Mouse (Mus musculus): ENCODE measurements at regions not wholly inside any gene's neighbourhood (a gene's known extent, or its start where the extent isn't known, plus 50 kb on each side); places are given as distances from the start of the nearest gene placed in this dataset.

- DNase-seq (ENCODE audit: low read depth, low spot score) = no peak
- 10% methylated on average over 4 of the region's 5 CpGs for WGBS
Observed at GRCm38 (mm10) chr8:92216176-92216575, 141.2 kb upstream of the Irx5 start.

- WGBS = 85% methylated on average over 14 of the region's 14 CpGs
- no peak for DNase-seq (ENCODE audit: low read depth, low spot score)
Observed at GRCm38 (mm10) chr8:92212786-92213535, 144.5 kb upstream of the Irx5 start.

GRCm38 (mm10) chr8:92209081-92209480 is 148.3 kb upstream of the Irx5 start:
- no peak for DNase-seq (ENCODE audit: low read depth, low spot score)
- 40% methylated on average over 5 of the region's 5 CpGs for WGBS

- DNase-seq (ENCODE audit: low read depth, low spot score) = no peak
- 95% methylated on average over 8 of the region's 8 CpGs for WGBS
Observed at GRCm38 (mm10) chr8:92195635-92196034, 161.8 kb upstream of the Irx5 start.

GRCm38 (mm10) chr8:92194065-92194464 is 163.4 kb upstream of the Irx5 start:
- no peak for DNase-seq (ENCODE audit: low read depth, low spot score)
- WGBS = 70% methylated on average over 14 of the region's 14 CpGs

GRCm38 (mm10) chr8:92190261-92191025 is 167.0 kb upstream of the Irx5 start:
- no peak for DNase-seq (ENCODE audit: low read depth, low spot score)
- WGBS = 87% methylated on average over 16 of the region's 16 CpGs

GRCm38 (mm10) chr8:92183331-92183730 is 174.1 kb upstream of the Irx5 start:
- no peak for DNase-seq (ENCODE audit: low read depth, low spot score)
- WGBS = 11% methylated on average over 1 of the region's 1 CpGs

GRCm38 (mm10) chr8:92180651-92181050 is 176.8 kb upstream of the Irx5 start:
- DNase-seq (ENCODE audit: low read depth, low spot score) = no peak
- 77% methylated on average over 4 of the region's 4 CpGs for WGBS

- WGBS = 64% methylated on average over 2 of the region's 2 CpGs
- DNase-seq (ENCODE audit: low read depth, low spot score) = no peak
Observed at GRCm38 (mm10) chr8:92179327-92179726, 178.1 kb upstream of the Irx5 start.

GRCm38 (mm10) chr8:92176101-92176500 is 181.3 kb upstream of the Irx5 start:
- WGBS = 69% methylated on average over 5 of the region's 5 CpGs
- no peak for DNase-seq (ENCODE audit: low read depth, low spot score)

- DNase-seq (ENCODE audit: low read depth, low spot score) = no peak
- WGBS = 62% methylated on average over 2 of the region's 2 CpGs
Observed at GRCm38 (mm10) chr8:92174106-92174505, 183.3 kb upstream of the Irx5 start.

- 39% methylated on average over 2 of the region's 2 CpGs for WGBS
Observed at GRCm38 (mm10) chr8:92171578-92171977, 185.8 kb upstream of the Irx5 start.

GRCm38 (mm10) chr8:92167340-92167783 is 190.1 kb upstream of the Irx5 start:
- WGBS = 12% methylated on average over 4 of the region's 4 CpGs
- no peak for DNase-seq (ENCODE audit: low read depth, low spot score)

More at GRCm38 (mm10) chr8:92171578-92171977, 185.8 kb upstream of the Irx5 start:
- DNase-seq (ENCODE audit: low read depth, low spot score) = no peak

GRCm38 (mm10) chr8:92165306-92165705 is 192.1 kb upstream of the Irx5 start:
- DNase-seq (ENCODE audit: low read depth, low spot score) = no peak
- 61% methylated on average over 6 of the region's 6 CpGs for WGBS

- no peak for DNase-seq (ENCODE audit: low read depth, low spot score)
- 93% methylated on average over 4 of the region's 4 CpGs for WGBS
Observed at GRCm38 (mm10) chr8:92164496-92164895, 192.9 kb upstream of the Irx5 start.

- DNase-seq (ENCODE audit: low read depth, low spot score) = no peak
- WGBS = 66% methylated on average over 2 of the region's 2 CpGs
Observed at GRCm38 (mm10) chr8:92161002-92161401, 196.4 kb upstream of the Irx5 start.

GRCm38 (mm10) chr8:92158219-92158618 is 199.2 kb upstream of the Irx5 start:
- DNase-seq (ENCODE audit: low read depth, low spot score) = no peak
- WGBS = 35% methylated on average over 10 of the region's 10 CpGs

- DNase-seq (ENCODE audit: low read depth, low spot score) = no peak
- 82% methylated on average over 5 of the region's 5 CpGs for WGBS
Observed at GRCm38 (mm10) chr8:92152478-92152877, 204.9 kb upstream of the Irx5 start.

- 83% methylated on average over 3 of the region's 3 CpGs for WGBS
- no peak for DNase-seq (ENCODE audit: low read depth, low spot score)
Observed at GRCm38 (mm10) chr8:92147672-92148071, 209.8 kb upstream of the Irx5 start.

GRCm38 (mm10) chr8:92137091-92137882 is 220.1 kb upstream of the Irx5 start:
- no peak for DNase-seq (ENCODE audit: low read depth, low spot score)
- whole genome bisulfite sequencing = 27% methylated on average over 17 of the region's 17 CpGs
